Mouse (Mus musculus) large intestine, adult 2 months (tissue): ENCODE measurements around the gene Ppat. TPM values are rescaled to one million over a fixed set of nuclear protein-coding genes. Genes with fewer than 3 reads are reported as not detected.

Source experiments
- DNase-seq: peaks from one replicate; pipeline ENCODE4 v3.0.0-alpha.2; 2012; ENCODE audit warnings: low read depth, low spot score
- WGBS: fragments of 180-500 bp; shearing (Covaris S2); methylation state at CpG from one replicate; pipeline ENCODE4 v1.1.7; 2018; 5-methylcytosine and 5-hydroxymethylcytosine counted together
- polyA plus RNA-seq: library from polyadenylated mRNA; depleted of rRNA; stranded (reverse); fragments of >200 nt; gene quantifications from 2 replicates; pipeline ENCODE4 v1.2.3, GENCODE M21; 2012; rRNA removed

Gene Ppat
- polyA plus RNA-seq, 1 experiment = 2.2 TPM

DNA sequence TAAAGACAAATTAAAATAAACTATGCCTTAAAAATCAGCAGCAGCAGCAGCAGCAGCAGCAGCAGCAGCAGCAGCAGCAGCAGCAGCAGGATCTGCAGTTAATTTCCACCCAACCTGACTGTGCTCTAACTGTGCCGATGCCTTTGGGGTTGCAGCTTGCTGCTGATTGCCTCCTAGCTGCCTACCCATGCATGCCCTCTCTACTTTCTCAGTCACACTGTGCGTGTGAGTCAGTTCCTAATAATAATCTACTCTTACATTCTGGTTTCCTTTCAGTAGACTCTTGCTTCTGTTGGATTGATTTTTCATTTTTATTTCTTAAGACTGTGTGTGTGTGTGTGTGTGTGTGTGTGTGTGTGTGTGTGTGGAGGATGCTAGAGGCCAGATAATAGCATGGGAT is 58.3 kb downstream of the Ppat start:
- WGBS = 86% methylated on average over 2 of the region's 2 CpGs
- no peak for DNase-seq

- 56% methylated on average over 2 of the region's 2 CpGs for WGBS
- DNase-seq = no peak
Measured at GRCm38 (mm10) chr5:76892608-76893007, 58.8 kb downstream of the Ppat start.

DNA sequence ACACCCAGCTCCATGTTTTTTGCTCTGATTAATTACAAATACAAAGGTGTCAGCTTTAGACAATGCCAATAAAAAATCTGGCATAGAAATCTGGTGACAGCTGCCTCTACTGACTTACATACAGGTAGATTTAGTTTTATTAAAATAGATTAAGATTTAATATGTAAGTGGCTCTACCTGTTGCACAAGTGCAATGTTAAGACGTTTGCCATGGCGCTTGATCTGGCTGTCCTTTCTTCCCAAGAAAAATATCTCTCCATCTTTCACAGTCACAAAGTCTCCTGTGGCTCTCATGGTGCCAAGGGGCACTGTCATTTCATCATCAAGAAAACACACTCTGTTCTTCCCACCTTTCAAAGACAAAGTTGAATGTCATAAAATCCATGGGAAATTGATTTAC is 64.4 kb downstream of the Ppat start:
- 93% methylated on average over 2 of the region's 2 CpGs for WGBS

DNA sequence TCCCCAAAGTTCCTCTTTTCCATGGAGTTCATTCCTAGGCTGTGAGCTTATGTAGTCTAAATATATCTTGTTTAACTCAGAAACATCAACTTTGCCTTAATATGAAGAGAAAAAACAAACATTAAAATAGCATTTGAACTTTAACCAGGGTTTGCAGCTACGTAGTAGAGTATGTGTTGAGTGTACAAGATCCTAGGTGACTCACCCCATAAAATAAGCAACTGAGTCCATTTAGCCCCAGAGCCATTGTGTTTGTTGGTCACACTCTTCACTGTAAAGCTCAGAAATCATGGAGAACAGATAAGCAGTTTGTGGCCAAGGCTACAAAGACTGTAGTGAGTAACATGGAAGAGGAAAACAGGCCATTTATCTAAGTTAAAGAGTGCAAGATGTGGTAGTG is 67.3 kb downstream of the Ppat start:
- 36% methylated on average over 1 of the region's 1 CpGs for WGBS

More for the DNA sequence above, 64.4 kb downstream of the Ppat start:
- no peak for DNase-seq

GRCm38 (mm10) chr5:76876106-76876758 is 75.1 kb downstream of the Ppat start:
- WGBS = 93% methylated on average over 25 of the region's 25 CpGs
- no peak for DNase-seq

More for the DNA sequence above, 67.3 kb downstream of the Ppat start:
- DNase-seq = no peak

- no peak for DNase-seq
- 78% methylated on average over 6 of the region's 6 CpGs for WGBS
Measured at GRCm38 (mm10) chr5:76869553-76869952, 81.8 kb downstream of the Ppat start.

- DNase-seq = no peak
- 64% methylated on average over 16 of the region's 16 CpGs for WGBS
Measured at GRCm38 (mm10) chr5:76868693-76869286, 82.6 kb downstream of the Ppat start.

- 43% methylated on average over 8 of the region's 8 CpGs for WGBS
- no peak for DNase-seq
Measured at GRCm38 (mm10) chr5:76866819-76867218, 84.6 kb downstream of the Ppat start.

Other genes starting within 250 kb of the Ppat start
- gene Aasdh, start 46.1 kb downstream of the Ppat start, polyA plus RNA-seq = 5.6 and 6.0 TPM in 2 replicates
- 20.0 and 22.1 TPM in 2 replicates for gene Paics, start 271 bp downstream of the Ppat start, polyA plus RNA-seq
- 17.4 and 24.2 TPM in 2 replicates for gene Srp72, start 23.1 kb upstream of the Ppat start, polyA plus RNA-seq
- gene Arl9, start 52.5 kb upstream of the Ppat start, polyA plus RNA-seq = 0.40 TPM in 1 of 2 replicates, not detected in the other
- gene Thegl, start 64.4 kb upstream of the Ppat start, polyA plus RNA-seq = 0.14 TPM in 1 of 2 replicates, not detected in the other
- gene Hopx, start 163.5 kb upstream of the Ppat start, polyA plus RNA-seq = 58.4 and 68.0 TPM in 2 replicates